Mouse (Mus musculus): ENCODE results near the gene Tmem116. TPM values are rescaled to one million over a fixed set of nuclear protein-coding genes. Genes with fewer than 3 reads are reported as not detected.
A peak's percentile ranks its signal among the peaks of the same experiment; 100 is the strongest.

Gene Tmem116
- 1 to 10 TPM; 7.5 to 8.7 TPM for total RNA-seq (2021)
- long read RNA-seq, experiment 1, partial matches to known transcripts = 0 of 2 reads
- long read RNA-seq, experiment 1, other reads (novel, unspliced or antisense) = 2 of 2 reads
- long read RNA-seq, experiment 2, partial matches to known transcripts = 0 of 3 reads
- long read RNA-seq, experiment 2, other reads (novel, unspliced or antisense) = 3 of 3 reads

DNA sequence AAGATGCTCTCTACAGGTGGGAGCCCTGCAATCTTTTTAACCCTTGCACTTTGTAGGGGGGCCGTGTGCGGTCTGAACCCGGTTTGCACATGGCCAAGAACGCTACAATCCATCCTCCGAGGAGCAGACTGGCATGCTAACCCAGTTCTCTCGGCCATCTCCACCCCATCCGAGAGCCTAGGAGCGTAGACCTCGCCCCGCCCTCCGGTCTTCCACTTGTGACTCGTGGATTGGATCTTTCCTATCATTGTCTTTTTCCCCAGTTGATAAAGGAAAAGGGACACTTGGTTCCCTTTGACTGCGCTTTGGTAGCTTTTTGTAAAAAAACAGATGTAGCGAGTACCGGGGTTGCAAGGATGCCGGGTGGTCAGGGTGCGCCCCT lies at the start of gene Tmem116:
Tmem116 (plus strand) TSS at position 250 of the 382 bp plus-strand sequence.
- H3K27ac ChIP-seq = peak within 1 kb of the TSS; percentile 99
- no peak for TF ChIP-seq CTCF (IDR thresholded peaks at IDR 0.05)
- intact Hi-C loops (cut with DNase I) = no loop called here
- no peak for DNase-seq (ENCODE audit: extremely low spot score in 1 of 2, low spot score in 2 of 2)
- peak within 1 kb of the TSS; percentile 67 for H3K4me3 ChIP-seq

DNA sequence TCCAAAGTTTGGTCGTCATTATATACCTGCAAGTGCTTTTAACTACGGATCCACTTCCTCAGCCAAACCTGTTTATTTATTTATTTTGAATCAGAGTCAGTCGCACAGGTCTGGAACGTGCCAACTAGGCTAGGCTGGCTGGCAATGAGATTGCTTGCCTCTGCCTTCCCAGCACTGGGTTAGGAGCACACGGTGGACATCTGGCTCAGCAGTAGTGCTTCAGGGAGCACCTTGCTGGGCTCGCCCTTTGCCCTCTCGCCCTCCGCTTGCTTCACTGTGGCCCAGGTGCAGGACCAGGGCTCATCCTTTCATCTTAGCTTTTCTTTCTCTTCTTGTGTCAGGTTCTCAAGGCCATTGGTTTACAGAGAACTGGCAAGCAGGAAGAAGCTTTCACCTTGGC lies 43.8 kb upstream of the Tmem116 start:
- intact Hi-C loops (cut with DNase I) = no loop called here

DNA sequence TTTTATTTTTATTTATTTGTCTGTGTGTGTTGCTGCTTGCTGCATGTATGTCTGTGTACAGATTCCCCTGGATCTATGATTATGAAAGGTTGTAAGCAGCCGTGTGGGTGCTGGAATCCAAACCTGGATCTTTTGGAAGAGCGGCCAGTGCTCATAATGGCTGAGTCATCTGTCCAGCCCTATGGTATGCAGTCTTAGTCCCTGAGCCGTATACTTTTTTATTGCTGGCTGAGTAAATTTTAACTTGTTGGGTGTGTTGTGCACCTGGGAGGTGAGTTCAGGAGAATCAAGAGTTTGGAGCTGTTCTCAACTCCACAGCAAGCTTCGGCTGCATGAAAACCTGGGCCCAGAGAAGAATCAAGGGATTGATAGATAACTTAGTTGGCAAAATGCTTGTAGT lies 40.7 kb upstream of the Tmem116 start:
- no peak for DNase-seq (ENCODE audit: extremely low spot score in 1 of 2, low spot score in 2 of 2)
- H3K4me3 ChIP-seq = no peak overlapping the region
- TF ChIP-seq CTCF (IDR thresholded peaks at IDR 0.05) = no peak
- intact Hi-C loops (cut with DNase I) = no loop called here
- no peak overlapping the region for H3K27ac ChIP-seq

More for the DNA sequence above, 43.8 kb upstream of the Tmem116 start:
- no peak overlapping the region for H3K4me3 ChIP-seq
- no peak for TF ChIP-seq CTCF (IDR thresholded peaks at IDR 0.05)
- no peak for DNase-seq (ENCODE audit: extremely low spot score in 1 of 2, low spot score in 2 of 2)
- no peak overlapping the region for H3K27ac ChIP-seq

GRCm38 (mm10) chr5:121420721-121421120 lies 31.0 kb upstream of the Tmem116 start:
- H3K4me3 ChIP-seq = no peak overlapping the region
- no peak overlapping the region for H3K27ac ChIP-seq
- no peak for DNase-seq (ENCODE audit: extremely low spot score in 1 of 2, low spot score in 2 of 2)
- intact Hi-C loops (cut with DNase I) = no loop called here
- TF ChIP-seq CTCF (IDR thresholded peaks at IDR 0.05) = no peak

DNA sequence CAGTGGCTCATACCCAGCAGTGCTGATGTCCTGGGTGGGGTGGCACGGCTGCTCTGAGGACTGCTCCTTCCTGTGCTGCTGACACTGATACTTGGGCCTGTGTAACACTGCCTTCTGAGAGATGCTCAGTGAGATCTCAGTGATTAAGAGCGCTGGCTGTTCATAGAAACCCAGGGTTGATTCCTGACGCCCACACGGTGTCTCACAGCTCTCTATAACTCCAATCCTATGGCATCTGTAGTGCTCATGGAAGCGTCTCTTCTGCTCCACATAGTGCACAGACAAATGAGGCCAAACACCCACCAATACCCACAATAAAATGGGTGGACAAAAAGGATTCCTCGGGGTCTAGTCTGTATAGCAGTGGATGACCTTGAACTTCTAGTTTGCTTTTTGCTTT lies 28.9 kb upstream of the Tmem116 start:
- H3K4me3 ChIP-seq = no peak overlapping the region
- no peak for DNase-seq (ENCODE audit: extremely low spot score in 1 of 2, low spot score in 2 of 2)
- intact Hi-C loops (cut with DNase I) = no loop called here
- no peak for TF ChIP-seq CTCF (IDR thresholded peaks at IDR 0.05)
- H3K27ac ChIP-seq = no peak overlapping the region

DNA sequence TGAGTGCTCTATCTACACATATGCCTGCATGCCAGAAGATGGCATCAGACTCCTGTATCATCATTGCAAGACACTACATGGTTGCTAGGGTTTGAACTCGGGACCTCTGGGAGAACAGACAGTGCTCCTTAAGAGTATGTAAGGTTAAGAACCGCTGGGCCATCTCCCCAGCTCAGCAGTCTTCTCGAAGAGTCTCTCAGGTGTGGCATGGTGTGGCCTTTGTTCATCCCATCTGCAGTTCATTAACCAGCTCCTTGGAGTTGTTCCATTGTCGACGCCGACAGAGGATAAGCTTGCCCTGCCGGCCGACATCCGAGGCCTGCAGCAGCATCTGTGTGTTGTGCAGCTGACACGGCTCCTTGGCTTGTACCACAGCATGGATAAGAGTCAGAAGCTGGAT lies 28.4 kb upstream of the Tmem116 start:
- intact Hi-C loops (cut with DNase I) = no loop called here
- no peak for TF ChIP-seq CTCF (IDR thresholded peaks at IDR 0.05)

GRCm38 (mm10) chr5:121428954-121429353 lies 22.7 kb upstream of the Tmem116 start:
- Histone ChIP-seq H3K4me3 (no peak overlapping the region), H3K27ac (no peak overlapping the region)
- intact Hi-C loops (cut with DNase I) = no loop called here
- TF ChIP-seq CTCF (IDR thresholded peaks at IDR 0.05) = no peak
- no peak for DNase-seq (ENCODE audit: extremely low spot score in 1 of 2, low spot score in 2 of 2)

More for the DNA sequence above, 28.4 kb upstream of the Tmem116 start:
- no peak for DNase-seq (ENCODE audit: extremely low spot score in 1 of 2, low spot score in 2 of 2)
- H3K27ac ChIP-seq = no peak overlapping the region
- no peak overlapping the region for H3K4me3 ChIP-seq

DNA sequence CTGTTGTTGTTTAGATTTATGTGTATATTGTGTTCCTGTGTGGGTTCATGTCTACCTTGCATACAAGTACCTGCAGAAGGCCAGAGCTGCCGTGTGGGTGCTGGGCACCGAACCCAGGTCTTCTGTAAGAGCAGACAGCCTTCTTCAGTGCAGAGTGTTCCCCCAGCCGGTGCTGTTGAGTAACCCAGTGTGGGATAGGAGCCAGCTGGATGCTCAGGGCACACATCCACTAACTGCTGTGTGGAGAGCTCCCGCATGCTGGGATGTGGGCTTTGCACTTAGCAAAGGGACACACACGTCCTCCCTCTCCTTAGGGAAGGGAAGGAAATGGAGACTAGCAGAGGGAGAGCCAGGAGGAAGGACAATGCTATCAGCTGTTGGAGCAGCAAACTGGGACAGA lies 13.6 kb upstream of the Tmem116 start:
- H3K4me3 ChIP-seq = no peak overlapping the region
- TF ChIP-seq CTCF (IDR thresholded peaks at IDR 0.05) = no peak
- intact Hi-C loops (cut with DNase I) = no loop called here
- no peak for DNase-seq (ENCODE audit: extremely low spot score in 1 of 2, low spot score in 2 of 2)
- H3K27ac ChIP-seq = no peak overlapping the region

DNA sequence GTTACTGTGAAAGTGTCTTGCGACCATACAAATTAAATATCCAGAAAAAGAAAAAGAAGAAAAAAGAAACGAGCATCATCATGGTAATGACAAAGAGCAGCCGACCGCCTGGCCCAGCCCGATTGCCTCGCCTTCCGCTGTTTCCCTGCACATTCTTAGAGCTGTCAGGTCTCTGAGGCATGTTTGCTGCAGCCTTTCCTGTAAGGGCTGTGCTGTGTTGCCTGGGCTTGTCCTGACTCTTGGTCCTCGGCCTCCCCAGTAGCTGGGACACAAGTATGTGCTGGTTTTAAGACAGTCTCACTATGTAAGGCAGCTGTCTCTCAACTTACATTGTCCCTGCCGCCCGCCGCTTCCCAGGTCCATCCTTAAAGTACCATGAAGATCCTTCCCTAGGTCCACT lies 12.9 kb upstream of the Tmem116 start:
- intact Hi-C loops (cut with DNase I) = no loop called here
- H3K27ac ChIP-seq = no peak overlapping the region
- no peak overlapping the region for H3K4me3 ChIP-seq
- DNase-seq (ENCODE audit: extremely low spot score in 1 of 2, low spot score in 2 of 2) = no peak
- TF ChIP-seq CTCF (IDR thresholded peaks at IDR 0.05) = no peak

DNA sequence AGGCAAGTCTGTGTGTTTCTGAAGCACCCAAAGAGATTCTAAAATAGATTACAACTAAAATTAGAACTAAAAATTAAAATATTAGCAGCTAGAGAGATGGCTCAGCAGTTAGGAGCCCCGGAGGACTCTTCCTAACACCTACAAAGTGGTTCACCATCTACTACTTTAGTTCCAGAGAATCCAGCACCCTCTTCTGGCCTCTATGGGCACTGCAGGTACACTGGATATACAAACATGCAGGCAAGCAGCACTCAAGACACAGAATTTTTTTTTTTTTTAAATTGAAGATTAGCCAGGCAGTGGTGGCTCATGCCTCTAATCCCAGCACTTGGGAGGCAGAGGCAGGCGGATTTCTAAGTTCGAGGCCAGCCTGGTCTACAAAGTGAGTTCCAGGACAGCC lies 8.1 kb upstream of the Tmem116 start:
- Histone ChIP-seq H3K4me3 (no peak overlapping the region), H3K27ac (no peak overlapping the region)
- peak; percentile 53 for TF ChIP-seq CTCF (IDR thresholded peaks at IDR 0.05)
- intact Hi-C loops (cut with DNase I) = no loop called here
- DNase-seq (ENCODE audit: extremely low spot score in 1 of 2, low spot score in 2 of 2) = no peak

DNA sequence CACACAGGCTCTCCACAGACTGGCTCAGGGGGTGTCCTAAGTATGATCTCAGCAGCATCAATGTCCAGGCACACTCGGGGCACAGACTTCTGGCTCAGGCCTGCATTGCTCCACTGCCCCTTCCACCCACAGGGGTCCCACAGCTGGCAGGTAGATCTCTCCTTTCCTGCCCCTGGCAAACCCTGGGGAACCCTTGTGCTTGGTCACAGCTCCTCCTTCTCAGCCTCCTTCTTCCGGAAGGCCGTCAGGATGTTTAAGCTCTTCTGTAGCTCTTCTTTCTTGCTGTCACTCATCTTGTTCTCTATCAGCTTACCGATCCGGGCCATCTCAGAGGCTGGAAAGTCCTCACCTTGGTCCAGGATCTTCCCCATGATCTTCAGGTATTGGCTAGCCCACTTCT lies 6.8 kb upstream of the Tmem116 start:
- no peak for TF ChIP-seq CTCF (IDR thresholded peaks at IDR 0.05)
- no peak for DNase-seq (ENCODE audit: extremely low spot score in 1 of 2, low spot score in 2 of 2)
- intact Hi-C loops (cut with DNase I) = no loop called here
- no peak overlapping the region for H3K27ac ChIP-seq
- H3K4me3 ChIP-seq = no peak overlapping the region

DNA sequence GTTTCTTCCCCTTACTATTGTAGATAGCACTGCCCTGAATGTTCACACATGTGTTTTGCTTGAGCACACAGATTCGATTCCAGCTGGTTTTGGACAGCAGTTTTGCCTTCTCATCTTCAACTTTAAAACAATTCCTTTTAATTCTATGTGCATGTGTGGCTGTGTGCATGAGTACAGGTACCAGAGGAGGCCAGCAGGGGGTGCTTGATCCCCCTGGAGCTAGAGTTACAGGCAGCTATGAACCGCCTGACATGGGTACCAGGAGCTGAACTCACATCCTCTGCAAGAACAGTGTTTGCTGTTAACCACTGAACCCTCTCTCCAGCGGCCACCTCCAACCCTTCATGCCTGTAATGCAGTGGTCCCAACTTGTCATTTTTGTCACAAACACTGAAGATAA lies 3.2 kb upstream of the Tmem116 start:
- Histone ChIP-seq H3K4me3 (no peak overlapping the region), H3K27ac (no peak overlapping the region)
- TF ChIP-seq CTCF (IDR thresholded peaks at IDR 0.05) = peak; percentile 45
- intact Hi-C loops (cut with DNase I) = no loop called here
- DNase-seq (ENCODE audit: extremely low spot score in 1 of 2, low spot score in 2 of 2) = no peak

GRCm38 (mm10) chr5:121449976-121450375 lies 1.7 kb upstream of the Tmem116 start:
- intact Hi-C loops (cut with DNase I) = no loop called here

More at GRCm38 (mm10) chr5:121449976-121450375, 1.7 kb upstream of the Tmem116 start:
- H3K4me3 ChIP-seq = no peak overlapping the region
- peak in 1 of 2 experiments; percentile 39 for DNase-seq (ENCODE audit: extremely low spot score in 1 of 2, low spot score in 2 of 2)
- no peak overlapping the region for H3K27ac ChIP-seq
- TF ChIP-seq CTCF (IDR thresholded peaks at IDR 0.05) = peak; percentile 48
